Mouse (Mus musculus) ovary, postnatal 14 days (tissue): ENCODE results near the gene Rnf227.

Source experiments
- DNase-seq: peaks from one replicate; pipeline ENCODE4 v3.0.0; 2022; ENCODE audit warnings: low spot score

The Rnf227 gene

GRCm38 (mm10) chr11:69331929-69332405 is 8.3 kb upstream of the Rnf227 start:
- peak; percentile 76 for DNase-seq

- DNase-seq = no peak
These were observed 7.5 kb upstream of the Rnf227 start for GRCm38 (mm10) chr11:69332713-69333253.

DNA sequence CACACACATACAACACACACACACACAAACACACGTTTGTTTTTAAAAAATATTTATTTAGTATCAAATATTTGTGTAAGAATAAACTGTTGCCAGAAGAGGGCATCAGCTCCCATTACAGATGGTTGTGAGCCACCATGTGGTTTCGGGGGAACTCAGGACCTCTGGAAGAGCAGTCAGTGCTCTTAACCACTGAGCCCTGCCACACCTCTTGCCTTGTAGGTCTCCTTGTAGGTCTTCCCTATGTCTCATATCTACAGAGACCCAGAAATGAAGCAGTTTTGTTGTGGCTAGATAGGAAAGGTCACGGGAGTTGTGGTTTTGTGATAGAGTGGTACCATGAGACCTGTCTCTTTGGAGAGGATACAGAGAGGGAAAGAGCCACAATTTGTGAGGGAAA is 6.3 kb upstream of the Rnf227 start:
- no peak for DNase-seq

DNA sequence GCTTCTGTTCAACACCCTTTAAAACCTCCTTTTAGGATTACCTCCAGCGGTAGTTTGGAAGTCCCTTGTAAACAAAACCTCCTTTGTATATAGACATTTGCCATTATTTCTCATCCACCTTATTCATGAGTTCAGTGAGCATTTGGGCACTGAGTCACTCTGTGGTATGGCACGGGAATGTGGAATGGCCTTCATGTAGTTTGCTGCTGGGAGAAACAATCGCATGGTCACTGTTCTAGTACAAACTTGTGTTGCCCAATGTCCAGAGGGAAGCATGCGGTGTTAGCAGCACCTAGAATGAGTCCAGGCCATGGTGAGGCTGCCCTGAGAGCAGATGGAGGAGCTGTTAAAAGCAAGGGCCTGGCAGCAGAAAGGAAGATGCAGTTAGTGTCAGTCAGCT is 5.5 kb upstream of the Rnf227 start:
- no peak for DNase-seq

DNA sequence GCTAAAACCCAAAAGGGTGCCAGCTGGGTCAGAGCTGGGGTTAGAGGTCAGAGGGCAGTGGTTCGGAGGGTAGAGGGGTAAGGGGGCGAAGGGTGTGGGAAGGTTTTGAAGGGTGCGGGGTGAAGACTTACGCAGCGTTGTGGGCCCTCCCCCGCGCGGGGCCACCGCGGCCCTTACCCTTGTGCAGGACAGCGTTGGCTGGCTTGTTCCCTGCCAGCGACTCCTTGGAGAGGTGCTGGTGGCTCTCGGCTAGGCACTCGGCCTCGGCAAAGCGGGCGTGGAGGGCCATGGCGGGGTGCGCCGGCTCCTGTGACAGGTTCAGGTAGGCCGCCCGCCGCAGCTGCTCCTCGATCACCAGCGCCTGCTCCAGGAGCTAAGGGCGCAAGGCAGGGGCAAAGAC is 6.2 kb downstream of the Rnf227 start:
- no peak for DNase-seq

GRCm38 (mm10) chr11:69356544-69356943 is 16.3 kb downstream of the Rnf227 start:
- no peak for DNase-seq

DNA sequence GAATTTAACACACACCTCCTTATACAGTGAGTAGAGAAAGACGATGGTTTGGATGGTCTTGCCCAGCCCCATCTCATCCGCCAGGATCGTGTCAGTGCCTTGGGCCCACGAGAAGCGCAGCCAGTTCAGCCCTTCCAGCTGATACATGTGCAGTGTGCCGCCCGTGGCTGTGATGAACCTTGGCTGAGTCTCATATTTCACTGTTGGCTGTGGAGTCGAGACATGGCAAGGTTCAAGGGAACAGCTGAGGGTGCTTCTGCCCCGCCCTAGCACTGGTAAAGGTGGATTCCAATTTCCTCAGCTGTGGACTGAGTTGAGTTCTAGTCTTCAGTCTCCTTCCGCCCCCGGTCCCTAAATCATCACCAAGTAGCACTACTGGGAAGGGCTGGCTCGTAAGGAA is 17.4 kb downstream of the Rnf227 start:
- no peak for DNase-seq

- DNase-seq = no peak
These were observed 21.8 kb downstream of the Rnf227 start for GRCm38 (mm10) chr11:69362021-69362420.

DNA sequence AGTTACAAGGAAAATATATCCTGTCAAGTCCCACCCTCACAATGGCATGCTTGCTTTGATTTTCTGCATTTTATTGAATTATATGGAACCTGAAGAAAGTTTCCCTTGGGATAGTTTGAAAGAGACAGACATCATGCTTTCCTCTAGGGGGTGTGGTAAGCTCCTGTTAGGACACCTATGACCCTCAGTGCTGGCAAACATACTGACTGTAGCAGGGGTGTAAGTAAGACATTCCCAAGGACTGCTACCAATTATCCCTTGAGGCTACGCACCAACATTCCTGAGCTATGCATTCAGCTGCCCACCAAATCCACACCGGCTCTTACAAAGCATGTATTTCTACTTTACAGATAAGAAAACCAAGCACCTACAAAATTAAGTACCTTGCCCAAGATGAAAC is 22.2 kb downstream of the Rnf227 start:
- DNase-seq = no peak

DNA sequence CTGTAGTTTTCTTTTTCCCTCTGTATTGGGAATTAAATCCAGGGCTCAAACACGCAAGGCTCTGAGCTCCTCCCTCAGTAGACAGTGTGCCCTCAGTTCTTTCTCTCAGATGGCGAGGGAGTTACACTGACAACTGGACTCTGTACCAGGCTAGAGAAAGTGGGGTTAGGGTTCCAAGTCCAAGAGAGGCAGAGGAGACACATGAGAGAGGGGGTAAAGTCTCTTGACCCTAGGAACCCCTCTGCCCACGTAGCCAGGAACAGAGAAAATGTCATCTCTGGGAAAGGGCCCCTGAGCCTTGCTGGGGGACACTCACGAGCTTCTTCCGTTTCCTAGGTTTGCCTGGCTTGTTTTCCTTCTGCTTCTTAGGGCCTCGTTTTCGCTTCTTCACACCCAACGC is 24.1 kb downstream of the Rnf227 start:
- no peak for DNase-seq

- DNase-seq = peak; percentile 97
These were observed 24.6 kb downstream of the Rnf227 start for GRCm38 (mm10) chr11:69364910-69365309.

DNA sequence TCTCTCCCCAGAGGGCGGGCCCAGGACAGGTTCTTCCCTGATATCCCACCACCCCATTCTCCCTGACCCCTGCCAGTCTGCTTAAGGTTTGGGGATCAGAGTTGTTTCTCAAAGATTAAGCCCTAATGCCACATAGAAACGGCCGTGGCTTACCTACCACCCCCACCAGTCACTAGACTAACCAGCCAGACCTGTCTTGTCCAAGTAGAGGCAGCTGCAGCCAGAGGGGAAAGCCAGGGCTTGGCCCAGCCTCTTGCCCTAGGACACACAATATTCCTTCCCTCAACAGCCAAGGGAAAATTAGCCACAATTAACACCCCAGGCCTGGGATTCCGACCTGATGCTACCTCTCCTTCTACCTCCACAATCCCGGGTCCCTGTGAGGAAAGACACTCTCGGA is 25.5 kb downstream of the Rnf227 start:
- DNase-seq = peak; percentile 13

DNA sequence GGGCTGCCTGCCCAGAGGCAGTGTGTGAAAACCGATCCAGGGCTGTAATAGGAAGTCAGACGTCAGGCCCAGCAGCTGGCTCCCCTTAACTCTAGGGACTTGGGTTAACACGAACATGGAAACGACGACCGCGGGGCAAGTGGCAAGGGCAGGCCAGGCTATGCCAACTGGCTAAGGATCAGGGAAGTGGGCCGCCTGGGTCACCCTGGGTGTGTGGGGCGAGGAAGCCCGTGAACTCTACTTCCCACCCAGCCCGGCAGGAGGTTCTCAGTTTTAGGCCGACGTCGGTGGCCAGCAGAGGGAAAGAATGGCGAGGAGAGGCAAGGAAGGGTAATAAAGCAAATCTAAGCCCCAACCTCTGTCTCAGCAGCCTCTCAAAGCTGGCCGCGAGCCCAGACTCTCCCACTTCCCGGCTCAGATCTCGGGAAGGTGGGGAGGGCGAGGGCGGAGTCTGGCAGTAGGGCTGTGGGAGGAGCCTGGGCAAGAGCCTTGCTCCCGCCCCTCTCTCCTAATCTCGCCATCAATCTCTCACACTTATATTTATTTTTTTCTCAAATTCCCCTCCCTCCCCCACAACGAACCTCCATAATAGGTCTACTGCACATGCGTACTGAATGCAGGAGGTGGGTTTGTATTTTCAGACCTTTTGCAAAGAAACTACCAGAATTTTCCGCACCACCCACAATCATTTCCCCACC is 26.0 kb downstream of the Rnf227 start:
- DNase-seq = peak; percentile 95

GRCm38 (mm10) chr11:69366855-69367615 is 26.8 kb downstream of the Rnf227 start:
- peak; percentile 15 for DNase-seq

- DNase-seq = peak; percentile 29
These were observed 27.5 kb downstream of the Rnf227 start for GRCm38 (mm10) chr11:69367616-69368355.

- peak; percentile 34 for DNase-seq
These were observed 28.3 kb downstream of the Rnf227 start for GRCm38 (mm10) chr11:69368356-69369214.

- no peak for DNase-seq
These were observed 29.1 kb downstream of the Rnf227 start, which contains the start of gene Chd3 for GRCm38 (mm10) chr11:69369215-69369989. Gene Chd3, minus strand, starts transcription at chr11:69369406.

DNA sequence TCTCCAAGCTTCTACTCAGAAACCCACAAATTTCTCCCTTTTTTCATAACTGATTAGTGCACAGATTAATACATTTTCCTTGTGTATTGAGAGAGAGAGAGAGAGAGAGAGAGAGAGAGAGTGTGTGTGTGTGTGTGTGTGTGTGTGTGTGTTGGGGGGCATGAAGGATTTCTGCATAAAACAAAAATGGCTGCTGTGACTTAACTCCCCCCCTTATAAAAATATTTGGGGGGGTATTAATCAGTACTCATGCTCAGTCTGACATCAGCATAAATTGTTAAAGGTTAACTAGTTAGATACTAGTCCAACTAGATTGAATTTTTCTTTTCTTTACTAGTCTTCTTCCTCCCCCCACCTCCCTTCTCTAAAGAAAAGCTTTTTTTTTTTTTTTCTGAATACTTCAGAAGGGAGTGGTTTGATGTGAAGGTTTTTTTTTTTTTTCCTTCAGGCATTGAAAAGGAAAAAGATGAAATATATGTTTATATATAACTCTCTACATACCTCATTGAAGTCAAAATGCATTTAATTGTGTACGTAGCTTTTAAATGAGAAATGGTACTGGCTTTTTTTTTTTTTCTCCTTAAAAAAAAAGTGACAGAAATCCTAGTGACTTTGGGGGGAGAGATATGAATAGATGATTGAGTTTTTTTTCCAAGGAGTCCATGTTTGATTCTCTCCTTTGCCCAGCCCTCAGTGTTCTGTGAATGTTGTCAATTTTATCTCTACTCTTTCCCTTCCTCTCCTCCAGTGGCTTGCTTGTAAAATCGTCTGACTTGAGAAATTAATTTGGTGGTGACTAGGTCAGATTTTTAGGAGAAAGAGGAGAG is 29.9 kb downstream of the Rnf227 start:
- no peak for DNase-seq

GRCm38 (mm10) chr11:69370817-69371215 is 30.6 kb downstream of the Rnf227 start:
- no peak for DNase-seq

DNA sequence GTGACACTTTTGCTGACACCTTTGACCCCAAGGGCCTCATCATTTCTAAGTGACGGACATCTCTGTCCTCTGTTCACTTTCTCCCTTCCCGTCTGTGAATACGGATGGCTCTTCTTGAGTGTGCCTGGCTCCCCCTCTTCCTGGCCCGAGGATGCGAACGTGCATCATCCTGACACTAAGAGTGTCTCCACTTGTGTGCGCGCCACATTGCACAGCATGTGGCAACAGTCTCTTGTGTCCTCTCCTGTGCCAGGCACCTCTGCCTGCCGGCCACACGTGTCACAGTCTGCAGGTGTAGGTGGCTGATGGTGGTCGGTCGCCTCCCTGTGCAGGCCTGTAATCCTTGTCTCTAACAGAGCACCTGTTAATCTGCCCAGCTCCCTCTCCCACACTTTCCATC is 31.3 kb downstream of the Rnf227 start:
- no peak for DNase-seq
